Mouse (Mus musculus): ENCODE measurements around the gene Stard13.

Gene Stard13

DNA sequence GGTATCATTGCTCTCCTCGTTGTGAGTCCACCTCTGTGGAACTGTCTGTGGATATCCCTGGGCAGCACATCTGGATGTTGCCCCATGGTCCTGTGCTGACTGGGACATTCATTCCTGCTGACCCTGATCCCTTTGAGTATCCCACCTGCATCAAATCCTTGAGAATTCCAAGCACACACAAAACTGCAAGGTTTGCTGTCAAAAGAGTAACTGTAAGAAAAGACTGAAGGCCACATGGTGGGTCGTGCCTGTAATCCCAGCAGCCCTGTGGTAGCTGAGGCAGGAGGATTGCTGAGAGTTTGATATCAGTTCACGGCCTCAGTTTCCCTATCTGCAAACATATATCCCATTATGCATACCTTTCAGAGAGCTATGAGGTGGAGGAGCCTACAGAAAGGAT lies 126.8 kb downstream of the Stard13 start:
- DNase-seq (ENCODE audit: low spot score): no peak

DNA sequence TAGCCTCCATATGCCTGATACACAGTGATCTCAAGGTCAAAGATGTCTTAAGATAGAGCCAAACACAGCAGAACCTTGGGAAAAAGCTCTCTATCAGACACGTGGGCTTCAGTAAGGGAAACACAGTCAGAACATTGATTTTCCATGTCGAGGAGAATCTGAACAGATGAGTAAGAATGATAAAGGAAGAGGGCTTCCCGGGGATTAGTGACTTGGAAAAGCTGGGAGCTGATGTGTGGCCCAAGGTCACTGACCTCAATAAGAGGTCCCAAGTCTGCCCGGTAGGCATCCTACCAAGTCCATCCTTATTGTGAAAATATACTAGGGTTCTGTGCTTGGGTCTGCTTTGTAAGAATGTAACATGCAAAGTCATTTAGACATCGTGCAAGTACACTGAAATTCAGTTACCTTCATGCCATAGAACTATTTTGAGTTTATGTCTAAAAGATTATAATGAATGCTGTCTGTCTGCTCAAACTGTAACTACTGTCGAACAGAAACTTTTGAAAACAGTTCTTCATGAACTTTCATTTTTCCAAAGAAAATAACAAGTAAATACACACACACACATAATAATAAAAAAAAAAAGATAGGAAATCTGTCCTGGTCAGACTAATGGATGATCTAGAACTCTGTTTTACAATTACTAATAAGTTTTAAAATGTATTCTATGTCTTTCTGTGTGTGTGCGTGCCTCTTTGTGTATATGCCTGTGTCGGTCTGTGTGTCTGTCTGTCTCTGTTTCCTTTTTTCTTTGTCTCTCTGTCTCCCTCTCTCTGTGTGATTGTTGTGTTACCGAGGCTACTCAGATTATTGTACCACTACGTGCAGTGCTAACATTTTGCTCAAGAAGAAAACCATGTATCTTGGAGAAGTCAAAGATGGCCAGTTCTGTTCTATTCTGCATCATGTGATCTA lies 128.3 kb downstream of the Stard13 start:
- DNase-seq (ENCODE audit: low spot score): no peak

DNA sequence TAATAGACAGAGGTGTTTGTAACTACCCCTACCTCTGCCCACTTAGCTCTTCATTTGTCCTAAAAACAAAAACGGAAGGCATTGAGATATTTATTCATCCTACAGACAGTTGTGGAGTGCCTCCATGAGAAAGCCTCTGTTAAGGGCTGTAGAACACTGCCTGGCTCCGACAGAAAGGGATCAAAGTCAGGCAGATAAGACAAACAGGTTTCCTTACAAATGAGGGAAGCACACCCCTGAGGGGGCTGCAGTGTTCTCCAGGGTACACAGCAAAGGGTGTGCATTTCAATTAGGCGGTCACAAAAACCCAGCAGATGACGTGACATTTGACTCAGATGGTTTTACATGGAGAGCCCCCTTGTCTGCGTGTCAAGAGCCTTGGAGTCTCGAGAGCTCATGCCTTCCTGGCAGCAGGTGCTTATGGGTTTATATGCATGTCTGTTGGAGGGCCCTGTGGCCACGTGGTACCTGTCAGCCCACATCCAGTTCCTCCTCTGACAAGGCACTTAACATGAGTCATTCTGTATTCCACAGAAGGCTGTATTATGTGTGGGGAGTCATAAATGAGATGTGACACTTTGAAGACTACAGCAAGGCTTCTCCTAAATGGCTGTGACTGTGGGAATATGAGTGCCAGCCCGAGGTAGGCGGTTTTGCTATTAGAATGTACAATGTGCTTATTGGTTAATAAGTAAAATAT lies 129.1 kb downstream of the Stard13 start:
- DNase-seq (ENCODE audit: low spot score): peak; percentile 70

DNA sequence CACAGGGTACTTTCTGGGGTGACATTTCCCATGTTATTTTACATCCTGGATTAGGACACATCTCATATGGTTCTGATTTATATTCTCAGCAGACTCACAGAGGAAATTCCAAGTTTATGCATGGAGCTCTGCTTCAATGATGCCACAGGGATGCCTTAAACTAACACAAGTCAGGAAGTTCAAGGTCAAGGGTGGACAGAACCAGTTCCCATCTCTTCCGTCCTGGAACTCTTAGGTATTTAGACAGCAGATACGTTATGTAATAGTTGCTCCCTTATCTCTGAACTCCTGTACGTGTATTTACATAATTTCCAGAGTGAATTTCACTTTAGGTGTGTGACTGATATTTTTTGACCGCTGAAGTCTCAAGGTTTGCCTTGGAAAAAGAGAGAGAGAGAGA lies 130.4 kb downstream of the Stard13 start:
- DNase-seq (ENCODE audit: low spot score): no peak

DNA sequence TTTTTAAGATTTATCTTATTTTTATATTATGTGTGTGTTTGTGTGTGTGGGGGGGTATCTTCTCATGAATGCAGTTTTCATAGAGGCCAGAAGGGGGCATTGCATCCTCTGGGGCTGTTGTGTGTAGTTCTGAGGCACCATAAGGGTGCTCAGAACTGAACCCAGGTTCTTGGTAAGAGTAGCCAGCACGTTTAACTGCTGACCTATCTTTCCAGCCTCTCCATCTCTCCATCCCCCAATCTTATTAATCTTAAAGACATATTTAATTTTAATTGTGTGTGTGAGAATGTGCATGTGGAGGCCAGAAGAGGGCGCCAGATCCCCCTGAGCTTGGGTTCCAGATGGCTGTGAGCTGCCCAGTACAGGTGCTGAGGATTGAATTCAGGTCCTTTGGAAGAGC lies 131.4 kb downstream of the Stard13 start:
- no peak for DNase-seq (ENCODE audit: low spot score)

DNA sequence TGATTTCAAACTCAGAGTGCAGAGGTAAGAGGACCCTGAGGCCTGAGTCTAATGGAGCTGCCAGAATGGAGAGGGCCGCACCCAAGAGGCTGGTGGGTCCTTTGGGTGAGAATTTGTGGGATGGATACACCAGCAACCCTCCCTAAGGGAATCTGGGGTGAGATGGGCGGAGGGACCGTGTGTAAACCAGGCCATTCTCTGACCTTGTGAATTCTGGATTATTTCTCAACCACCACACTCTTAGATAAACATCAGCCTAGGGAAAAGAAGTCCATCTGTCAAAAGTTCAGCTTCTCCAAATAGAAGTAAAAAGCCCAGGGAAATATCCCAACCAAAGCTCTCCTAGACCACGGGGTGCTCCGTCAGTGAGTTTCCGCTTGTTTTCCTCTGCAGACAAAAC lies 137.6 kb downstream of the Stard13 start:
- peak; percentile 40 for DNase-seq (ENCODE audit: low spot score)

DNA sequence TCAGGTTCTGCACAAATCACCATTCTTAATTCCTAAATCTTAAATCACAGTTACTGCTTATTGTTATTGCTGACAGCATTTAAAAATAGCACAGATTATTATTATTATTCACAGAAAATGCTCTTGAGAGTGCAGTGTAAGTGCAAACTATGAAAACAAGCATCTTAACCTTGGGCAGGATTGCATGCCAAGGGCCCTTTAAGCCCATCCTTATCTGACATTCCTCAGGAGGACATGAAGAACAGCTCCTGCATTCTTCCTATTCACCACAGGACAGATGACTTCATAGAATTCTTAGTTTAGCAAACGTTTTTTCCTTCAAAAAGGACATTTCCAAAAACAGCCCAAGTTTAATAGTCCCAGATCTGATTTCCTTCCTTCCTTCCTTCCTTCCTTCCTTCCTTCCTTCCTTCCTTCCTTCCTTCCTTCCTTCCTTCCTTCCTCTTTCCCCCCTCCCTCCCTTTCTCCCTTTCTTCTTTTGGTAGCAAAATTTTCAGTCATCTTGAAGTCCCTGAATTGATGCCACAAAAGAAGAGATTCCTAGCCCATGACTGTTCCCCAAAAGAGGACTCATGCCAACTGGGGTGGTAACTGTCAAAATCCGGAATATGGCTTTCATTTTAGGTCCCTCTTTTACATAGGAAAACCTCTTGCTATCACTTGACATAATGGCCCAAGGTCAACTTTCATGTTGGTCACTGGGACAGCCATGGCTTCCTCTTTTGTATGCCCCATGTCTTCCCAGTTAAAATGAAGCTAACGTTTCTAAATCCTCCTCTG lies 140.6 kb downstream of the Stard13 start:
- DNase-seq (ENCODE audit: low spot score): peak; percentile 34

DNA sequence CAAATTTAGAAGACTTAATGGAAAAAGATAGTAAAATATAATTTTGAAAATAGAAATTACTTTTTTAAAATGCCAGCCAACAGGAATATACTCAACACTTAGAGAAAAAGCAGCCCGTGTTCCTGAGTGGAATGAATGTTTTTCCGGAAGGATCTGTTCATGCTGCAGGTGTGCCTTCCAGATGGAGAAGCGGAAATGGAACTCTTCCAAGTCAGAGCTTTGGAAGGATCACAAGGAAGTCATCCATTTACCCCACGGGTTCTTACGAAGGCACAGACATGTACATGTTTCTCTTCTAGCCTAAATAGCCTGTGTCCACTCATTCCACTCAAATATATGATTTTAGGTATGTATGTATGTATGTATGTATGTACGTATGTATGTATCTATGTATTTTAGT lies 142.6 kb downstream of the Stard13 start:
- DNase-seq (ENCODE audit: low spot score): no peak

DNA sequence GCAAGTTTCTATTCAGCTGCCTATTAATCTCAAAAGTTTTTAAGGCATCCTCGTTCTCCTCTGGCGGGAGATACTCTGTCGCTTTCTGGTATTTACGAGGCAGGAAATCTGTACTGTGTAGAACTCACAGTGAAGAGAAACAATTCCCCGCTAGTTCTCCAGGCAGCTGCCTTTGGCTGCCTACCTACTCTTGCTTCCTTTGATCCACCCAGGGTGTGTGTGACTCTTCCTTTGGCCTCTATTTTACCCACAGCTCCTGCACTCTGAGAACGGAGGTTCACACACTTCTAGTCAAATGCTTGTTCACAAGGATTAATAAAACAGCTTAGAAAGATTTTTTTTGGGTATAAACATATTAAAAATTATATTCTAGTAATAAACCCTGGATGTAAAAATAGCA lies 144.4 kb downstream of the Stard13 start:
- no peak for DNase-seq (ENCODE audit: low spot score)

DNA sequence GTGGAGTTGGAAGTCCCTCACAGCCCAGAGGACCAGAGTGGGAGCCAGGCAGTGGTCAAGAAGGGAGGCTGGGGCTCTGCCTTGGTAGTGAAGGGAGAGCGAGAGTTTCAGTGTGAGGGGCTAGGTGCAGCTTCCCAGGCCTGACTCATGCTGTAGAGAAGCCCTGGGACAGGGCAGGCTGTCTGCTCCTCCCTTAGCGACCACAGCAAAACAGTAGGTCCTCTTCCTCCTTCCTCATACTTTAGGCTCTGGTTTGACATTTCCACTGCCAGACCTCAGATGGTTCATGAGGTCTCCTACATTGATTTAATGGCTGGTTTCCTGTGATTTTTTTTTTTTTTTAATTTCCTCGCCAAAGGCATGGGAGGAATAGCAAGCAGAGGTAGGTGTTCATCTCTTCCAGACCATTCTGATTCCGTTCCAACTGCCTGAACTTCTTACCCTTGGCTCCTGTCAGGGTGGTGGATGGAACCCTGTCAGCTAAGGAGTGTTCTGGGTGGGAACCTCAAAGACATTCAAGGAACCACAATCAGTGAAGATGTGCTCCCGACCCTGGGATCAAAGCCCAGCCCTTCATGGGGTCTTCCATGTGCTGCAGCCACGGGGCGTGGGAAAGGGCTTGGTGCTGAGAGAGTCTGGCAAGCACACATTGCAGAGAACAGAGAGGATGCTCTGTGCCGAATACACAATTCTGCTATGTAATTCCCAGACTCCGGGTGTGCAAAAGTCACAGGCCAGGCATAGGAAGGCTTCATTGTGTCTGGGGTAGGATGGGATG lies 147.0 kb downstream of the Stard13 start:
- no peak for DNase-seq (ENCODE audit: low spot score)

DNA sequence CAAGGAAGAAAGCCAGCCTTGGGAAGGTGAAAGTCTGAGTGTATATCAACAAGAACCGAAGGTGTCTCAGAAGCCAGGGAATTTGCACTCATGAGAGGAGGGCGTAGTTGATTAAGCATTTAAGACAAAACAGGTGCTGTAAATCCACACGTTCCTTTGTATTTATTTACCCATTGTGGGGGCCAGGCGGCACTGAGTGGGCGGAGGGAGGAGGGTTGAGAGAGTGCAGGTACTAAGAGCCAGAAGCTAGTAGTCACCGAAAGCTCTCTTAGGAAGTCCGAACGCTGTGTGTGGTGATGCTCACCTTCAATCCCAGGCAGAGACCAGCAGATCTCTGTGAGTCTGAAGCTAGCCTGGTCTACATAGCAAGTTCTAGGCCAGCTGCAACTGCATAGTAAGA lies 147.9 kb downstream of the Stard13 start:
- DNase-seq (ENCODE audit: low spot score): no peak

DNA sequence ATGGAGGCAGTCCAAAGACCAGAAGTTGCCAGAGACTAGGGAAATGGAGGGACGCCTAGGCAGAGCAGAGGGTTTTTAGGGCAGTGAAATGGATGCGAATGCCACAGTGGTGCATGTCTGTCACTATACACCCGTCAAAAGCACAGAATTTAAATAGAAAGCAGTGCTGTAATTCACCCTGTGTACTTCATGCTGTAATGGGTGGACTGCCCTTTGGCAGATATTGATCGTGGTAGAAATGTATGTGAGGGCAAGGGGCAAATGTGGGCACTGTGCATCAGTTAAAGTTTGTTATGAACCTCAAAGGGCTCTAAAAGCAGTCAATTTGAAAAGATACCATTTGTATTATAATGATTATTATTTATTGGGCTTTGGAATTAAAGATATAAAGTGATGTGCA lies 153.4 kb downstream of the Stard13 start:
- no peak for DNase-seq (ENCODE audit: low spot score)

DNA sequence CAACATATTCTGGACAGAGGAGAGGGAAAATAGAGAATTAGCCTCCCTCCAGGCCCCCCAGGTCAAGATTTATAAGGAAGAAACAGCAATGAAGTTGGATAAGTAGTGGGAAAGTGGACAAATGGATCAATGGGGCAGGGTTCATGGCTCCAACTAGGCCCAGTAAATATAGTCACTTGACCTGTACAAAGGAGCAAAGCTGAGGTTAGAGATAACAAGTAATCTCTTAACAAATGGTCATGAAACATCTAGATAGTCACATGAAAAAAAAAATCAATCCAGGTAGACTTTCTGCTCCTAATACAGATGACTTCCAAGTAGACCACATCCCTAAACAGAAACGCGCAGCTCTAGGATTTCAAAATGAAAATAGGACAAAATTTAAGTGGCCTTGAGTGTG lies 155.7 kb downstream of the Stard13 start:
- no peak for DNase-seq (ENCODE audit: low spot score)

DNA sequence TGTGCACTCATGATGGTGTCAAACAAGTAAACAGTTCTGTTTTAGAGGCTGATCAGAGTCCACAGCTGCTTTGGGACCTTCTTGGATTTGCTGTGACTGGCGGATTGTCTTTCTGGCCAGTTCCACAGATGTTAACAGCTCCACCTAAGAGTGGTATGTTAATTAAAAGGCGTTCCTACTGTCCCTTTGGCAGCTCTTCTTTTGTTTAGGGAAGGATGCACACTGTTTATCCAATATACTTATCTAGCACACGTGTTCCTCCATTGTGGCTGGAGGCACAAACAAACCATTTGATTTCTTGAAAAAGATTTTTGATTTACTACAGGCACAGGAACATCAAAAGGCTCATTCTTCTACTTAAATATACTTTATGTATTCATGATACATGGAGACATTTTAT lies 156.7 kb downstream of the Stard13 start:
- peak; percentile 43 for DNase-seq (ENCODE audit: low spot score)

DNA sequence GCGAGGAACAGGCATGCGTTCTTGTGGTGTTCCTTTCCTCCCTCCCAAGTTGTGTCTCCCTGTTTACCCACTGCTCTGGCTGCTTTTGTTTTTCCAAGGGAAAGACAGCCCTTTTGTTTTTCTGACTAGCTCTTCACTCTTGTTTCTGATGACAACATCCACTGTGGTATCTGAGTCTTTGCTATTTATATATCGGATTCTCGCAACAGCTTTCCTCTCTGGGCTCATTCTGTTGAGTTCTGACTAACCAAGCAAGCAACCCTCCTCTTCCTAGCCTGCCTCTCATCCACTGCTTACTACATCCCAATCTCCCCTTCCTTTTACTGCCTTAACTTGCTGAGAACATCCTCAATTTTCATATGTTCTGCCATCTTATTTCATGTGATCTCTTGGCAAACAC lies 159.4 kb downstream of the Stard13 start:
- DNase-seq (ENCODE audit: low spot score): no peak

DNA sequence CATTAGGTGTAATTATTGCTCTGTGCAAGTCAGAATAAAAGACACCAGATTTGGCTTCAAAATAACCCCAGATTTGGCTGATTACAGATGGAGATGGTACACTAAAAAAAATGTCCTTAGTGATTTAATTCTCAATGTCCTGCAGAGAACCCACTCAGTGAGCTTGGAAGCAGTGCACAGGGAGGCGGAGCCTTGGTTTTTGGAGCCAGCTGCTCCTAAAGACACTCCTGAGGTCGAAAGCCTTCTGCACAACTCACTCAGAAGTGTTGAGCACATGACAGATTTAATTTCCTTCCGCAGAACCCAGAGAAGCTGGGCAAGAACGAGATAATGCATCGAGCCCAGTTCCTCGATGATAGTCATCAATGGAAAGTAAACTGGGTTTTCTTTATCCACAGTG lies 162.2 kb downstream of the Stard13 start:
- no peak for DNase-seq (ENCODE audit: low spot score)

DNA sequence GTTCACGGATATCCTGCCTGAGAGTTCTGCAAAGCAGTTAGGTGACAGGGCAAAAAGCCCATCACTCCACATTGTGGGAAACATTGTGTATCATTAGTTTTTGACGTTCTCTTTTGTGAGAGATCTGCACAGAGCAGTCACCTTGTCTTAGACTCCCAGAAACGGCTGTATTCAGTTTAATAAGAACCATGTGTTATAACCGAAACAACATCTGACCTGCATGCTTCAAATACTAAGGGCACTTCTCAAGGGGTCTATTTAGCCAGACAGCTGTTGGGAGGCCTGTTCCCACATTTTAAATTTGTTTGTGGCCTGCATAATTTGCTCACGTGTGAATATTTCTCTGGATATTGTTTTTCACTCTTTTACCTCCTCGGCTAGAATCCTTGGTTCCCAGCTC lies 162.7 kb downstream of the Stard13 start:
- DNase-seq (ENCODE audit: low spot score): no peak

DNA sequence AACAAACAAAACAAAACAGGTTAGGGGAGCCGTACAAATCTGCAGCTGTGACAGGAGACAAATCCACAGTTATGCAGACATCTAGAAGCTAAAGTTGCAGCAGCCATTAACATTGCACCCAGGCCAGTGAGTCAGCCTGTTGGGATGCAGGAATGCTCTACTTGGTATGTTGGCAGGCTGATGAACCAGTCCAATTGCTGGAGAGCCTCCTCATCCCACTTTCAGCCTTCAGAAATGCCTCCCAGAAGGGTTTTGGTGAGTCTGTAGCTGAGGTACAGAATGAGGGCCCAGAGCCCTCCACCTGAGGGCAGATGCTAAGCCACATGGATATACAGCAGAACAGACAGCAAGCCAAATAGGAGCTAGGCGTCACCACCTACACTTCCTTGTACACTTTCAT lies 164.1 kb downstream of the Stard13 start:
- DNase-seq (ENCODE audit: low spot score): no peak

DNA sequence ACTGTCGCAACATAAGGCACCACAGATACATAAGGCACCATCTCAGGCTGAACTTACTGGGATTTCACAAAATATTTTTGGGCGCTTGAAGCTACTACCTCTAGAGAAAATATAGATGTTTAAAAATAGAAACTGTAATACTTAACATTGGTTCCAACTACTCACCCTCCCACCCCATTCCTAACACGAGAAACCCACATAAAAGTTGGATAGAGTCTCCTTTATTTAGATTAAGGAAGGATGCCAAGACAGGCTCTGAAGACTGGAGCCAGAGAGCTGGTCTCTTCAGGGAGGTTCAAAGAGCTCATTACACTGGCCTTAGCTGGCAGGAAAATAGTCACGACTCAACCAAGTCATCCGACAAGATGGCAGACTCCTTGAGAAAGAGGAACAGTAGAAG lies 167.6 kb downstream of the Stard13 start:
- DNase-seq (ENCODE audit: low spot score): no peak

DNA sequence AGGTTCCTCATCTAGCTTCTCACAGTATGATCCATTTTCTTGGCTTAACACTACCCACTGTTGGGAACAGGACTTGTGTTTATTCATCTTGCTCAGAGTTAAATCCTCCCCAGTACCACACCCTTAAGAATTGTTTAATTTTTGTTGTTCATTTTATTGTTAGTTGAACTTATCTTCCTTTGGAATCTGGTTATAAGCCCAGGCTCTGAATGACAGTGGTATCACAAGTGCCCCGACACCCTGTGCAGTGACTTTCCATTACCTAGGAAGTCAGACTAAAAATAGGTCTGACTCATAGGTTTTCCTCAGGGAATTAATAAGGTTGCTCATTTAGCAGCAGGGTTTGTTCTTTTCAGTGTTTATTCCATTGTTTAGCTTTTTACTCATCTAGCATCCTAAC lies 168.4 kb downstream of the Stard13 start:
- peak; percentile 75 for DNase-seq (ENCODE audit: low spot score)

DNA sequence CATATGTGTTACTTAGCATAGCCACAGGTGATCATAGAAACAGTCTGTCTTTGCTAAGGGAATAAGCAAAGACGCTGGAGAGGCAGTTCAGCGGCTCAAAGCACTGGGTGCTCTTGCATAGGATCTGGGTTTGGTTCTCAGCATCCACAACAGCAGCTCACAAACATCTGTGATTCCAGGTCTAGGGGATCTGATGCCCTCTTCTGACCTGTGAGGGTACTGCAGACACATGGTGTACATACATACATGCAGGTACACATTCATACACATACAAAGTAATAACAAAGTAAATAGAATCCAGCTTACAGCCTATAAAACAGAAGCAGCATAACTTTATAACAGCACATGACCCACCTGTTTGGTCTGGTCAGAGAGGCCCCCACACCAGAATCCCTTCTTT lies 171.7 kb downstream of the Stard13 start:
- no peak for DNase-seq (ENCODE audit: low spot score)

DNA sequence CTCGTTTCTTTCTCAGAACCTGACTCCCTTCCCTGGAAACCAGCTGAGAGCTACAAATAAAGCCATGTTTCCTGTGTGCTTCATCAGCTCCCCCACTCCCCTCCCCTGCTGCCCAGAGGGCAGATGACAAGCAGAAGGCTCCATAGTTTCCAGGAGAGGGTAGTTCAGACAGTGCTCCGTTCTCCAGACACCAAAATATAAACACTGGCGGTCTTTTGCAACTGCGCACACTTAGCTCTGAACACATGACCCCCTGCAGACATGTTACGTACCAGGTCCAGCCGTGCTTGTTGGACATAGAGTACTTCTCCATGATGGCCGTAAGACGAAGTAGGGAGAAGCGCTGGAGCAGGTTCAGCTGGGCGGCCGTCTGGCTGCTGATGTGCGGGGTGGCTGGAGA lies 173.2 kb downstream of the Stard13 start:
- no peak for DNase-seq (ENCODE audit: low spot score)

All from lung, postnatal 25 days (tissue).